Mouse (Mus musculus): Measurements from ENCODE around the gene Zmym1.

- no peak for TF ChIP-seq USF1 (IDR thresholded peaks at IDR 0.05; ENCODE audit: low read depth)
- no peak for TF ChIP-seq MAX (IDR thresholded peaks at IDR 0.05; ENCODE audit: low read depth)
- TF ChIP-seq E2F4 (IDR thresholded peaks at IDR 0.05; ENCODE audit: insufficient read depth) = no peak
- no peak for TF ChIP-seq MYOG (IDR thresholded peaks at IDR 0.05; ENCODE audit: control insufficient read depth in 1 of 3, insufficient read depth in 1 of 3, insufficient read length in 2 of 3, low read depth in 2 of 3)
These were observed 14.0 kb upstream of the Zmym1 start for GRCm38 (mm10) chr4:127074915-127075314.

Measured in myocyte (in vitro differentiated cells).